Mouse (Mus musculus): Measurements from ENCODE around the gene 4933430I17Rik. TPM values are rescaled to one million over a fixed set of nuclear protein-coding genes. Genes with fewer than 3 reads are reported as not detected.
A peak's percentile ranks its signal among the peaks of the same experiment; 100 is the strongest.

Gene 4933430I17Rik
- polyA plus RNA-seq, 1 experiment from 2014 or later, result 1.1 TPM

GRCm38 (mm10) chr4:62519849-62520233, 5.3 kb upstream of the 4933430I17Rik start, which contains the start of gene Alad:
TSS of gene Alad (minus strand) at chr4:62519918.
- Histone ChIP-seq H3K4me2 (peak within 1 kb of the TSS; percentile 70), H3K4me3 (ENCODE audit: low read depth, low read length) (peak within 1 kb of the TSS; percentile 65), H3K9ac (ENCODE audit: low read length) (peak within 1 kb of the TSS; percentile 79), H3K4me1 (ENCODE audit: control insufficient read depth, insufficient read depth, low read length) (peaks cover 23% of the 10 kb centered on the region), H3K27me3 (ENCODE audit: control insufficient read depth, insufficient read depth, low read length) (no peaks in the 10 kb centered on the region), H3K9me3 (ENCODE audit: control insufficient read depth, low read length) (no peaks in the 10 kb centered on the region), H3K27ac (ENCODE audit: low read depth, low read length) (peak within 1 kb of the TSS; percentile 67), H3K36me3 (ENCODE audit: control insufficient read depth, insufficient read depth, low read length) (no peaks in the 10 kb centered on the region)
- under 1% methylated on average over 37 of the region's 37 CpGs for WGBS
- no peak for DNase-seq (ENCODE audit: low spot score, missing footprints)
- peak; percentile 90 for ATAC-seq (ENCODE audit: low FRiP score)

DNA sequence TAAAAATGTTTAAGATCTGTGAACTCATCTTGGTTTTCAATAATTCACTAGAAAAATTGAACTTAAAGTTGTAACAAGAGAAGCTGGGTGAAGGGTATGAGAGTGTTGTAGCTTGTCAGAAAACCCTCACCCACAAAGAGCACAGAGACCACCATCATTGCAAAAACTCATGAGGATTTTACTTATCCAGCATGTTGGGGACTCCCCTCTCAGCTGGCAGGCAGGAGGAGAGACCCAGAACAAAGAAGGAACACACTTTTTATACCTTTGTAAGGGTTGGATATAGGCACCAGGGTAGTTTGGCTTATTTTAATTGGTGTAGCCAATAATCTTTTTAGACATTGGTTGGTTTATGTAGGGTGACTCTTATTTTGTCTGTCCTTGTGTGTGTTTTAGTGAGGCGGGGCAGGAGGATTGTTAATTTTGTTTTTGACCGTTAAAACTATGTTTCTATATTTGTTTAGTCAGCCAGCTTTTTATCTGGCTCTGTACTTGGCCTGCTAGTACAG, 4.2 kb upstream of the 4933430I17Rik start:
- no peak for DNase-seq (ENCODE audit: low spot score, missing footprints)
- Histone ChIP-seq H3K27me3 (ENCODE audit: control insufficient read depth, insufficient read depth, low read length) (no peaks in the 10 kb centered on the region), H3K4me1 (ENCODE audit: control insufficient read depth, insufficient read depth, low read length) (peaks cover 23% of the 10 kb centered on the region), H3K4me3 (ENCODE audit: low read depth, low read length) (no peak overlapping the region), H3K9me3 (ENCODE audit: control insufficient read depth, low read length) (no peaks in the 10 kb centered on the region), H3K36me3 (ENCODE audit: control insufficient read depth, insufficient read depth, low read length) (no peaks in the 10 kb centered on the region), H3K27ac (ENCODE audit: low read depth, low read length) (no peak overlapping the region), H3K4me2 (no peak overlapping the region), H3K9ac (ENCODE audit: low read length) (no peak overlapping the region)
- ATAC-seq (ENCODE audit: low FRiP score), result no peak
- 87% methylated on average over 2 of the region's 2 CpGs for whole genome bisulfite sequencing

DNA sequence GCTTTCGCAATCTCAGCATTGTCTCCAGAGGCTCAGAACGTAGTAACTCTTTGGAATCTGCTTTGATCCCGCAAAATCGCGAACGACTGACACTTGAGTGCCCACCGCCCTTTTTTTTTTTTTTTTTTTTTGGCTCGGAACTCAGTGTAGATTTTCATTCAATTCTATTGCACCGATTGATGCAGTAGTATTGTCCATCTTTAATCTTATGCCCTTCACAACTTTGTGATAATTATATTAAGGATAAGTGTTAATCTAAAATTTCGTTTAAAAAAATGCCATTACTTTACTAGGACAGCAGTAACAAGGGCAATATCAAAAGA, 281 bp downstream of the 4933430I17Rik start:
- Histone ChIP-seq H3K4me3 (ENCODE audit: low read depth, low read length) (peak overlapping the region; percentile 70), H3K36me3 (ENCODE audit: control insufficient read depth, insufficient read depth, low read length) (no peaks in the 10 kb centered on the region), H3K4me2 (peak overlapping the region; percentile 74), H3K9ac (ENCODE audit: low read length) (peak overlapping the region; percentile 30; the same call in 1 of the 2 replicates), H3K27me3 (ENCODE audit: control insufficient read depth, insufficient read depth, low read length) (no peaks in the 10 kb centered on the region), H3K27ac (ENCODE audit: low read depth, low read length) (no peak overlapping the region), H3K4me1 (ENCODE audit: control insufficient read depth, insufficient read depth, low read length) (peaks cover 11% of the 10 kb centered on the region), H3K9me3 (ENCODE audit: control insufficient read depth, low read length) (no peaks in the 10 kb centered on the region)
- WGBS, result 0% methylated on average over 10 of the region's 10 CpGs
- no peak for ATAC-seq (ENCODE audit: low FRiP score)
- DNase-seq (ENCODE audit: low spot score, missing footprints), result no peak

DNA sequence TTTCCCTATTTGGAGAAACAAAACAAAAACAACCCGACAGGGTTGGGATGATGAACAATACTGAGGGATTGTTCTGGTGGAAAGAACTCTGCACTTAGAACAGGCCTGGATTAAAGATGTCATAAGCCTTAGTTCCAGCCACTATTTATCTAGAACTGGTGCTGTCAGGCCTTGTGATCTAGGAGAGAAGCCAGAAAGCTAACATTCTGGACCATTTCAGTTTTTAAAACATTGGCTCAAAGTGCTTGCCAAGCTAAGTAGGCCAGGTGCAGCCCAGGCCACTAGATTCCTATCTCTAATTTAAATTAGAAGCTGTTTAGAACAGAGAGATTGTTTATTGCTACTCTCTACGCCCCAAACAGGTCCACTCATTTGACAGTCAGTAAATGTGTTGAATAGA, 1.1 kb downstream of the 4933430I17Rik start:
- Histone ChIP-seq H3K27me3 (ENCODE audit: control insufficient read depth, insufficient read depth, low read length) (no peaks in the 10 kb centered on the region), H3K9ac (ENCODE audit: low read length) (no peak overlapping the region), H3K36me3 (ENCODE audit: control insufficient read depth, insufficient read depth, low read length) (no peaks in the 10 kb centered on the region), H3K4me1 (ENCODE audit: control insufficient read depth, insufficient read depth, low read length) (peaks cover 8% of the 10 kb centered on the region), H3K27ac (ENCODE audit: low read depth, low read length) (no peak overlapping the region), H3K9me3 (ENCODE audit: control insufficient read depth, low read length) (no peaks in the 10 kb centered on the region), H3K4me2 (no peak overlapping the region), H3K4me3 (ENCODE audit: low read depth, low read length) (no peak overlapping the region)
- DNase-seq (ENCODE audit: low spot score, missing footprints) (no peak), ATAC-seq (ENCODE audit: low FRiP score) (no peak)
- 63% methylated on average over 2 of the region's 2 CpGs for WGBS

GRCm38 (mm10) chr4:62527655-62528054, 2.5 kb downstream of the 4933430I17Rik start:
- no peak overlapping the region for H3K4me2 ChIP-seq
- H3K9ac ChIP-seq (ENCODE audit: low read length), result no peak overlapping the region
- 88% methylated on average over 4 of the region's 4 CpGs for WGBS

DNA sequence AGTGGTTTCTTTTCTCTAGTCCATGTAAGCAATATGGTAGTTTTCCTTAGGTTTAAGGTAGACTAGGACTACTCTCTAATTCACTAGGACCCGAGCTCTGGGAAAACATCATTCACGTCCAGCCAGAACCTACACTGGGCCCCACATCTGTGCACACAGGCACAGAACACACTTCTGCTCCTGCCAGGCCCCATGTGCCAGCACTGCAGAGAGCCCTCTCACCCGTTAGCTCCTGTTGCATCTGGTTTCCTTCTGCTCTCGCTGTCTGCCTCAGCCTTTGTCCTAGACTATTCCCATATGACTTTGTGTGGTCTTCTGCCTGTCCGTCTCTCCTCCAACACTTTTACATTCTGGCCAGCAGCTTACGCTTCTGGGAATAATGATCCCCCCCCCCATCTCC, 8.6 kb downstream of the 4933430I17Rik start:
- Histone ChIP-seq H3K27ac (ENCODE audit: low read depth, low read length) (no peak overlapping the region), H3K4me3 (ENCODE audit: low read depth, low read length) (no peak overlapping the region), H3K36me3 (ENCODE audit: control insufficient read depth, insufficient read depth, low read length) (no peaks in the 10 kb centered on the region), H3K4me1 (ENCODE audit: control insufficient read depth, insufficient read depth, low read length) (no peaks in the 10 kb centered on the region), H3K9ac (ENCODE audit: low read length) (no peak overlapping the region), H3K4me2 (no peak overlapping the region), H3K9me3 (ENCODE audit: control insufficient read depth, low read length) (no peaks in the 10 kb centered on the region), H3K27me3 (ENCODE audit: control insufficient read depth, insufficient read depth, low read length) (no peaks in the 10 kb centered on the region)
- 85% methylated on average over 6 of the region's 6 CpGs for WGBS
- DNase-seq (ENCODE audit: low spot score, missing footprints) (no peak), ATAC-seq (ENCODE audit: low FRiP score) (no peak)

More at GRCm38 (mm10) chr4:62527655-62528054, 2.5 kb downstream of the 4933430I17Rik start:
- DNase-seq (ENCODE audit: low spot score, missing footprints) (no peak), ATAC-seq (ENCODE audit: low FRiP score) (no peak)
- Histone ChIP-seq H3K36me3 (ENCODE audit: control insufficient read depth, insufficient read depth, low read length) (no peaks in the 10 kb centered on the region), H3K4me3 (ENCODE audit: low read depth, low read length) (no peak overlapping the region), H3K27me3 (ENCODE audit: control insufficient read depth, insufficient read depth, low read length) (no peaks in the 10 kb centered on the region), H3K27ac (ENCODE audit: low read depth, low read length) (no peak overlapping the region), H3K4me1 (ENCODE audit: control insufficient read depth, insufficient read depth, low read length) (peaks cover 8% of the 10 kb centered on the region), H3K9me3 (ENCODE audit: control insufficient read depth, low read length) (no peaks in the 10 kb centered on the region)

- Histone ChIP-seq H3K9me3 (ENCODE audit: control insufficient read depth, low read length) (no peaks in the 10 kb centered on the region), H3K27me3 (ENCODE audit: control insufficient read depth, insufficient read depth, low read length) (no peaks in the 10 kb centered on the region), H3K27ac (ENCODE audit: low read depth, low read length) (no peak overlapping the region), H3K4me1 (ENCODE audit: control insufficient read depth, insufficient read depth, low read length) (no peaks in the 10 kb centered on the region), H3K36me3 (ENCODE audit: control insufficient read depth, insufficient read depth, low read length) (no peaks in the 10 kb centered on the region), H3K4me3 (ENCODE audit: low read depth, low read length) (no peak overlapping the region), H3K4me2 (no peak overlapping the region), H3K9ac (ENCODE audit: low read length) (no peak overlapping the region)
- DNase-seq (ENCODE audit: low spot score, missing footprints) (no peak), ATAC-seq (ENCODE audit: low FRiP score) (no peak)
- WGBS, result 79% methylated on average over 3 of the region's 3 CpGs
These were observed 16.6 kb downstream of the 4933430I17Rik start for GRCm38 (mm10) chr4:62541802-62542201.

GRCm38 (mm10) chr4:62543782-62544181, 18.6 kb downstream of the 4933430I17Rik start:
- 89% methylated on average over 6 of the region's 6 CpGs for WGBS
- no peak for ATAC-seq (ENCODE audit: low FRiP score)

DNA sequence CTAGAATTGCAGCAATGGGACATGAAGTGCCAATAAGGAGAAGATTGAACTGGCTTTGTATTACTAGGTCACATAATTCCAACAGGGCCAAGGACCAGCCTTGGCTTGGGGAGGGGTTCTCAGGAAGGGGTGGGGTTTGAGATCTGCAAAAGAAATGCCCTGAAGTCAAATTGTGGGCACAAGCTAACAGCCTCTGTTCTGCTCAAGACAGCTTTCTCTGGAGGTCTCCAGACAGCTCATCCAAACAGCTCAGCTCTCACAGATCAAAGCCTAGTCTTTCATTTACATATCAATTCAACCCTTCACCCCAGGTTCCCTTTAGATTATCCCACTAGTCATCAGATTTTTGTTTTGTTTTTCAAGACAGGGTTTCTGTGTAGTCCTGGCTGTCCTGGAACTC, 19.6 kb downstream of the 4933430I17Rik start:
- no peak overlapping the region for H3K27ac ChIP-seq (ENCODE audit: low read depth, low read length)
- no peak overlapping the region for H3K4me2 ChIP-seq
- no peaks in the 10 kb centered on the region for H3K9me3 ChIP-seq (ENCODE audit: control insufficient read depth, low read length)
- H3K9ac ChIP-seq (ENCODE audit: low read length), result no peak overlapping the region
- no peak overlapping the region for H3K4me3 ChIP-seq (ENCODE audit: low read depth, low read length)
- H3K36me3 ChIP-seq (ENCODE audit: control insufficient read depth, insufficient read depth, low read length), result no peaks in the 10 kb centered on the region
- H3K4me1 ChIP-seq (ENCODE audit: control insufficient read depth, insufficient read depth, low read length), result no peaks in the 10 kb centered on the region
- ATAC-seq (ENCODE audit: low FRiP score) (no peak), DNase-seq (ENCODE audit: low spot score, missing footprints) (no peak)
- no peaks in the 10 kb centered on the region for H3K27me3 ChIP-seq (ENCODE audit: control insufficient read depth, insufficient read depth, low read length)

More at GRCm38 (mm10) chr4:62543782-62544181, 18.6 kb downstream of the 4933430I17Rik start:
- no peak overlapping the region for H3K4me2 ChIP-seq
- H3K4me3 ChIP-seq (ENCODE audit: low read depth, low read length), result no peak overlapping the region
- H3K9me3 ChIP-seq (ENCODE audit: control insufficient read depth, low read length), result no peaks in the 10 kb centered on the region
- H3K9ac ChIP-seq (ENCODE audit: low read length), result no peak overlapping the region
- no peaks in the 10 kb centered on the region for H3K36me3 ChIP-seq (ENCODE audit: control insufficient read depth, insufficient read depth, low read length)
- no peaks in the 10 kb centered on the region for H3K27me3 ChIP-seq (ENCODE audit: control insufficient read depth, insufficient read depth, low read length)
- H3K4me1 ChIP-seq (ENCODE audit: control insufficient read depth, insufficient read depth, low read length), result no peaks in the 10 kb centered on the region
- H3K27ac ChIP-seq (ENCODE audit: low read depth, low read length), result no peak overlapping the region
- no peak for DNase-seq (ENCODE audit: low spot score, missing footprints)

Data from midbrain, embryonic 11.5 days (tissue).